Mouse (Mus musculus) spleen, postnatal 10 days (tissue): ENCODE measurements around the gene Dop1a.
"Not testable (repeated sequence)": the region's sequence is repeated elsewhere in the genome, so short reads cannot be mapped to it uniquely, and the experiment has no call there.

Experiments
- DNase-seq, 2 experiments: peaks; one replicate each; pipeline ENCODE4 v3.0.0; 2021 to 2022; ENCODE audit warnings: low spot score in 2 of 2

Dop1a gene

GRCm38 (mm10) chr9:86579657-86580056, 112.7 kb downstream of the Dop1a start:
- peak in 1 of 2 experiments; percentile 28 for DNase-seq

- DNase-seq: peak; percentile 48 to 75
Observed at GRCm38 (mm10) chr9:86583740-86584139, 116.8 kb downstream of the Dop1a start.

GRCm38 (mm10) chr9:86587019-86587795, 120.3 kb downstream of the Dop1a start:
- DNase-seq: no peak

- DNase-seq: no peak
Observed at GRCm38 (mm10) chr9:86592676-86593668, 126.0 kb downstream of the Dop1a start.

GRCm38 (mm10) chr9:86594357-86594767, 127.4 kb downstream of the Dop1a start:
- not testable (repeated sequence) for DNase-seq

GRCm38 (mm10) chr9:86596983-86597382, 130.0 kb downstream of the Dop1a start:
- DNase-seq: not testable (repeated sequence)

- no peak for DNase-seq
Observed at GRCm38 (mm10) chr9:86599723-86600303, 132.9 kb downstream of the Dop1a start.
